Mouse (Mus musculus) cerebral cortex, adult 2 months (tissue): Measurements from ENCODE around the gene Irx2.

Source experiments
- whole genome bisulfite sequencing: fragments of 180-500 bp; shearing (Covaris S2); methylation state at CpG from one replicate; pipeline ENCODE4 v1.1.7; 2018; 5-methylcytosine and 5-hydroxymethylcytosine counted together

The Irx2 gene

GRCm38 (mm10) chr13:72628462-72628916, at the start of gene Irx2:
Gene Irx2, plus strand, starts transcription at chr13:72628820.
- 2% methylated on average over 43 of the region's 45 CpGs for WGBS

- WGBS: 93% methylated on average over 2 of the region's 2 CpGs
Observed at GRCm38 (mm10) chr13:72581276-72581675, 47.3 kb upstream of the Irx2 start.

GRCm38 (mm10) chr13:72592526-72592925, 36.1 kb upstream of the Irx2 start:
- WGBS: 71% methylated on average over 4 of the region's 4 CpGs

DNA sequence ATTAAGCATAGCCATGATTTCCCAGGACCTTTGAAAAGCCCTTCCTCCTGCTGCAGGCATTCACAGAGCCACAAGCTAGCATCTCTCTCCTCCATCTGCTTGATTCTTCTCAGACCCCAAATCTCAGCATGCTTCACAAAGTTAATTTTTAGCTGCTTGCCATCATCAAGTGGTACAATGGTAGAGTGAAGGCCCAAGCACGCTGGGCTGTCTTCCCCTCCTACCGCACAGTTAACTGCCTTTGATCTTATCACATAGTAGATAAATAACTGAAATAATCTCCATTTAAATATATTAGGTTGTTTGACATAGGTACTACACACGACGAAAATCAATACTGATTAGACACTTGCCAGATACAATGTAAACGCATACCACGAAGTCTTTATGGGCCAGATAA, 35.3 kb upstream of the Irx2 start:
- 90% methylated on average over 6 of the region's 6 CpGs for WGBS

GRCm38 (mm10) chr13:72593710-72594111, 34.9 kb upstream of the Irx2 start:
- WGBS: 85% methylated on average over 4 of the region's 4 CpGs

DNA sequence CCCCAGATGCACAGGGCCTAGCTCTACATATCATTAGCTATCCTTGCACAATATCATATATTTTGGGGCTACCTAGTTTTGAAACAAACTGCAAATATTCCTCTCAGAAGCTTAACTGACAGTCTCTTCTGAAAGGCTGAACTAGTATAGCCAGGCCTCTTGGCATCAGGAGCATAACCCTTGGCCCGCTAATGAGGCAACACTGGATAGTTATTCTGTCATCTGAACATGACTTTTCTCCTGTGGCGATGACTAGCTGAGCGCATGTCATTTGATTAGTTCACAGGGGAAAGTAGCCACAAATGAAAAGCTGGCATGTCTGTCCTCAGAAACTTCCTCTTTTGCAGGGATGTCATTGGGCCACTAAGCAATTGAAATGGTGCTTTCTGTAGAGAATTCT, 29.4 kb upstream of the Irx2 start:
- 95% methylated on average over 3 of the region's 3 CpGs for WGBS

GRCm38 (mm10) chr13:72608706-72609105, 19.9 kb upstream of the Irx2 start:
- 66% methylated on average over 16 of the region's 16 CpGs for whole genome bisulfite sequencing

DNA sequence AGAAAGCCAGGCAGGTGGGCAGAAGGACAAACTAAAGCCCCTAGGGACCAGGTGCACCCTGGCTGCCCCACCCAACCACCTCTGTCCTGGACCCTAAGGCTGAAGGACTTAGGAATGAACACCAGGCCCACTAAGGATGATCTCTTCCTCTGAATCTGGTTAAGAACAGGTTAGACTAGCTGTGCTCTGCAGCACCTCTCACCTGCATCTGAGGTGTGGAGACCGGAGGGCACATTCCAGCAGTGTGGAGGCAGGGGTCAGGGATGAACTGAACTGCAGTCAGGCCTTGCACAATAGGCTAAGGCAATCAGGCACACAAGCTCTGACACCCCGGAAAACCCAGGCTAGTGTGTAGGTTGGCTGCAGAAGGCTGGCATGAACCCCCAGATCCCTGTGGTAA, 18.3 kb upstream of the Irx2 start:
- 96% methylated on average over 2 of the region's 2 CpGs for WGBS

- 2% methylated on average over 46 of the region's 46 CpGs for WGBS
Observed at GRCm38 (mm10) chr13:72623926-72624846, 4.4 kb upstream of the Irx2 start.

DNA sequence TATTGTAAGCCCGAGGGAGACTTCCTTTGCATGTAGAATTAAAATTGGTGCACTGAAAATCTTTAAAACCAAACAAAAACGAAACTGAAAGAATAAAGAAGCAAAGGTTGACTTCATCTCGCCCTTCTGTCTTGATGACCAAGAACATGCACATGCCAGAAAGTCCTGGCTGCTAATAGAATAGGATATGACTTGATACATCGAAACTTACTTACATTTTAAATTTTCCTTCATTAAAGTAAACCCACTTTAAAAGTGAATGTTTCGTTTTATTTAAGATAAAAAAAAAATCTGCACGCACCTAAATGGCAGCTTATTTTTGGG, 3.8 kb upstream of the Irx2 start:
- WGBS: 4% methylated on average over 6 of the region's 6 CpGs

- 6% methylated on average over 28 of the region's 28 CpGs for WGBS
Observed at GRCm38 (mm10) chr13:72625236-72625950, 3.2 kb upstream of the Irx2 start.

GRCm38 (mm10) chr13:72627391-72628321, 964 bp upstream of the Irx2 start:
- 2% methylated on average over 42 of the region's 42 CpGs for WGBS

DNA sequence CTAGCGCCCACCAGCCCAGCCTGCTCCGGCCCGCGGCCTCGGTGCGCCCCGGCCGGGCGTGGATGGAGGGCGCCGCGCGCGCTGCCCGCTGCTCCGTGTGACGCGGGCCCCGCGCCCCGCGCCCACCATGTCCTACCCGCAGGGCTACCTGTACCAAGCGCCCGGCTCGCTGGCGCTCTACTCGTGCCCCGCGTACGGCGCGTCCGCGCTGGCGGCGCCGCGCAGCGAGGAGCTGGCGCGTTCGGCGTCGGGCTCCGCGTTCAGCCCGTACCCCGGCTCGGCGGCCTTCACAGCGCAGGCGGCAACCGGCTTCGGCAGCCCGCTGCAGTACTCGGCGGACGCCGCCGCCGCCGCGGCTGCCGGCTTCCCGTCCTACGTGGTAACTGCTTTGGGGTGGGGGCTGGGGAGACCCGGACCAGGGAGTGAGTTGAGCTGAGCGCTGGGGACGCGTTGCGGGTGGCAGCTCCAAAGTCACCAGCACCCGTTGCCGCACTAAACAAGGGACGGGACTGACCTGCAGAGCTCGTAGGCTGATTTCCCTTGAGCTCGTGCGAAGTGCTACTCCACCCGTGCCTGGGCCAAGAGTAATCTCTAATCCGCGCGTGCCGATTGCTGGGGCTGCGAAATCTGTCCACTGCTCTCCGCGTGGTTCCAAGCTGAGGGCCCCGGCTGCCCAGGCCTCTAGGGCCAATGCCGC, 463 bp downstream of the Irx2 start:
- under 1% methylated on average over 88 of the region's 88 CpGs for WGBS

GRCm38 (mm10) chr13:72629806-72630205, 1.2 kb downstream of the Irx2 start:
- WGBS: 2% methylated on average over 13 of the region's 13 CpGs

DNA sequence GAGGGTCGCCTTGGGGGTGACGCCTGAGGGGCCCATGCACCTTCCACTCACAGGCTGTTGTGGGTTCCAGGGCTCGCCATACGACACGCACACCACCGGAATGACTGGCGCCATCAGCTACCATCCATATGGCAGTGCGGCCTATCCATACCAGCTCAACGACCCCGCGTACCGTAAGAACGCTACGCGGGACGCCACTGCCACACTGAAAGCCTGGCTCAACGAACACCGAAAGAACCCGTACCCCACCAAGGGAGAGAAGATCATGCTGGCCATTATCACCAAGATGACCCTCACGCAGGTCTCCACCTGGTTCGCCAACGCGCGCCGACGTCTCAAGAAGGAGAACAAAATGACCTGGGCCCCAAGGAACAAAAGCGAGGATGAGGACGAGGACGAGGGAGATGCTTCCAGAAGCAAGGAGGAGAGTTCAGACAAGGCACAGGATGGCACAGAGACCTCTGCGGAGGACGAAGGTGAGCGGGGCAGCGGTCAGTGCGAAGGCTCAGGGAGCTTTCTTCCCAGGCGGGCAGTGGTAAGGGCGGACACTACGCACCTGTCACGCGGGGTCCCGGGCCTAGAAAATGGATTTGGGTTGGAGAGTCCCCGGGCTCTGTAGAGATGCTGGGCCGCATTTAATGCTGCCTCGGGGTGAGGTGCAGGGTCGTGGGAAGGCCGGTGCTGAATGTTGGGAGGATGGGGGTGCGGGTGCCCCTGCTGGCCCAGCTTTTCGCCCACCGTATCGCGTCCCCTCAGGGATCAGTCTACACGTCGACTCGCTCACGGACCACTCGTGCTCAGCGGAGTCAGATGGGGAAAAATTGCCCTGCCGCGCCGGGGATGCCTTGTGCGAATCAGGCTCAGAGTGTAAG, 2.1 kb downstream of the Irx2 start:
- 3% methylated on average over 60 of the region's 60 CpGs for WGBS

GRCm38 (mm10) chr13:72631373-72632021, 2.9 kb downstream of the Irx2 start:
- 2% methylated on average over 62 of the region's 62 CpGs for WGBS

DNA sequence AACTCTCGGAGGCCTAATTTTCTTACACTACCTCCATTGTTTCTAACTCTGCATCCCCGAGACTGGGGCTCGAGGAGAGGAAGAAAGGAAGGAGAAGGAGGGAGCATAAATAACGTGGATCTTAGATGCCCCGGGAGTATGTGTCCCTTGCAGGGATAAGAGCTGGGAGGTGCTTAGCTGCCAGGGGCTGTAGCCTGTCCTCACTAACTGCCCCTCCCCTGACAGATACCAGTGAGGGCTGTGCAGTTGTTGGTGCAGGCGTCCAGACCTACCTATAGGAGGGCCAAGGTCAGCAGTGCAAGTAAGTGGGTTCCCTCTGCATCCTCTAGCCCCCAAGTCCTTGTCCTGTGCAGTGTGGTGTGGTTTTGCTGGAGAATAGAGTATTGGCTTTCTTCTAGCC, 3.7 kb downstream of the Irx2 start:
- 25% methylated on average over 6 of the region's 6 CpGs for WGBS

DNA sequence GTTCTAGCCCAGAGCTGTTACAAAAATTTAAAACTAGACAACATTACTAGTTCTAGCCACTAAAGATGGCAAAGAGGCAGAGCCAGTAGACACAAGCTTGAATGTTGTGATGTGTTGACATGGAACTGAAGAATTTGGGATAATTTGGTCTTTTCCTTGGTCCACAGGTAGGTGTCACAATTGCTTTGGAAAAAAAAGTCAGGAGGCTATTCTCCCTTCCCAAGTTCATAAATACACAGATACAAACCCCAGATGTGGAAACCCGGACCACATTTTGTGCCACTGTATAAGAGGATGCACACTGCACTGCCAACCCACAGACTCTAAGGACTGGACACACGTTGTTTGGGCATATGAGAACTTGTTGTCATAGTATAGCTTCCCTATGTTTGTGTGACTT, 4.5 kb downstream of the Irx2 start:
- 36% methylated on average over 2 of the region's 2 CpGs for WGBS

DNA sequence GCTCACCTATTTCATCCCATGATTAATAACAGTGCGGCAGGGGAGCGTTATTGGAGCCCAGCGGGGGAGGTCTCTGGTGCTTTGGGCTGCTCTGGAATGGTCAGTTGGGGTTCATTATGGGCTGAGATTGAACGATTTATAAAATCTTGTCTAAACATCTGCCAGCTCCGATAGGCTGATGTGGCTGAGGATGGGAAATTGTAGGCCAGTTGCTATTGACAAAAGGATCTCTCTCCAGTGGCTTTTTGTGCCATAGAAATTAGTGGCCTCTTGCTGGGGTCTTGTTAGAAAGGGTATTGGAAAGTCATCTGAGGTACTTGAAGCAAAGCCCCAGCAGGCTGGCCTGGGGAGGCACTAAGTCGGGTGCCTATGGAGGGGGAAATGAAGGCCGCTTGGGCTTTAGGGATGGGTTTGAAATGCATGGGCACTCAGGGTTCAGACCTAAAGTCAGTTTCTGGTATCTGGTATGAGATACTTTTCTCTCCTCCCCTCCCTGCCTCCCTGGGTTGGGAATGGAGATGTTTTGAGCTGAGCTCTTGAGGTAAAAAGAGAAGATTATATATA, 6.2 kb downstream of the Irx2 start:
- WGBS: 16% methylated on average over 7 of the region's 7 CpGs
